Mouse (Mus musculus) liver, postnatal 0 days (tissue): Measurements from ENCODE around the gene Trf.

Experiments
- CTCF ChIP-seq: sonication (generic); IDR thresholded peaks from 2 replicates; pipeline ENCODE4 v1.5.1; 2016; ENCODE audit warnings: antibody characterized with exemption, low read depth
- EP300 ChIP-seq: IDR thresholded peaks from 2 replicates; pipeline ENCODE4 v1.6.1; 2016; ENCODE audit warnings: antibody characterized with exemption, low read depth, mild to moderate bottlenecking

DNA sequence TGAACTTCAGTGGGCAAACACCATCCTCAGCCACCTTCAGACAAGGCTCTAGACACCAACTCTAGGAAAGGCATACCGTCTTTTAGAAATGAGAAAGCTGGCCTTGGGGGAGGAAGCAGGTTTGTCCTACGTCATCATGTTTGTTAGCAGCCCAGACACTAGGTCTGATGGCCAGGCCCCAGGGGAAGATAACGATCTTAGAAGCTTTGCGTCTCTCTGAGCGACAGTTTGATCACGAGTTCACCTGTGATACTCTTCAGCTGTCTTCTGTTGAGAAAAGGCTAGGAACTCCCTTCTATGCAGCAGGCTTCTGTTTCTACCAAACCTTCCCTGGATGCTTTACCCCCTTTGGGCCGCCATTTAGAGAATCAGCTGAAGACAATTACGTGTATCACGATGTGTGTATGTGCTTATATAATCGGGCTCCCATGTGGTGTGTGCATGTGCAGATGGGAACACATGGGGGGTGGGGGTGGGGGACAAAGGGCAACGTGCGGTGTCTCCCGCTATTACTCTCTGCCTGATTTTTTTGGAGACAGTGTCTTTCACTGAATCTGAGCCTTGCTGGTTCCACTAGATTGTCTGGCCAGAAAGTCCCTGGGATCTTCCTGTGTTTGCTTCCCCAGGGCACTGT, 1.8 kb downstream of the Trf start:
- no peak for TF ChIP-seq EP300
- no peak for TF ChIP-seq CTCF
